Mouse (Mus musculus) naive thymus-derived CD4-positive, alpha-beta T cell, adult 2 months (primary cell): ENCODE results near the gene Zc3h7a.
"Not testable (repeated sequence)": the region's sequence is repeated elsewhere in the genome, so short reads cannot be mapped to it uniquely, and the experiment has no call there.

Experiments used
- DNase-seq: peaks from one replicate; pipeline ENCODE4 v3.0.0-alpha.2; 2011; ENCODE audit warnings: low read depth

Gene Zc3h7a

GRCm38 (mm10) chr16:11143706-11144483, 32.3 kb downstream of the Zc3h7a start:
- not testable (repeated sequence) for DNase-seq

DNA sequence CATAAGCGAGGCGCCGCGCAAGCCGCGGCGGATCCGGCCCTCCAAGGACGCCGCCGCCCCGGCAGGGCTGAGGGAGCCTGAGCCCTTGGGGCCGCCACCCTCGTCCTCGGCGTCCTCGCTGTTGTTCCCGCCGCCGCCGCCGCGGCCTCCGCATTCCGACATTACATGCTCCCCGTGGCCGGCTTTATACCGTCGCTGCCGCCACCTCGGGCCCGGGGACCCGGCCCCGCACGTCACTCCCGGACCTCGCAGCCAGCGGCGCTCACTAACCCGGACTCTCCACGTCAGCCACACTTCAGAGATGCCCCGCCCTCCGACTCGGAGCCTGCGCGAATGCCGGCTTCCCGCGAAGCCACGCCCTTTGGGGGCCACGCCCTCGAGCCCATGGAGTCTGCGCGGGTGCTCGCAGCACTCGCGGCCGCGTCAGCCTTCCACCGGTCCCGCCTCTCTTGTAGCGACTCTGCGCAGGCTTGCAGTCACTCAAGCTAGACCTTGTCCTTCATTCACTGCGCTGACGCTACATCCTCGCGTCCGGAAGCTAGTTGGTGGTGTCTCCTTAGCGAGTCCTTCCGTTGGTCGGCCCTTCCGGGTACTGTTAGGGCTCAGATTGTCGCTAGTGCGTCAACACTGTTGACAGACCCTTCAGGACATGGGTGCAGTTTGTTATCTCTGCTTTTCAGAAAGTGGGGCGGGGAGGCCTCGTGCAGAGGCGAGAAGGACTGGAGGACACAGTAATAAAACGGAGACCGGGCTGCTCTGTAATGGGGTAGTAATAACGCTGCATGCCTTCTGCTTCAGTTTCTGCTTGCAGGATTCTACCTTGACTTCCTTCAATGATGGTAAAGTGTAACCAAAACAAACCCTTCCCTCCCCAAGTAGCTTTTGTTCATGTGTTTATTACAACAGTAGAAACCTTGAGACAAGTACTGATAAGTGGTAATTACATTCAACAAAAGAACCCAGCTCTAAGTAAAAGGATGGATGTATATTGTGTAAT, 41.5 kb downstream of the Zc3h7a start, which contains the start of gene Txndc11:
TSS of gene Txndc11 (minus strand) at position 303 of the 997 bp plus-strand sequence.
- peak; percentile 100 for DNase-seq

DNA sequence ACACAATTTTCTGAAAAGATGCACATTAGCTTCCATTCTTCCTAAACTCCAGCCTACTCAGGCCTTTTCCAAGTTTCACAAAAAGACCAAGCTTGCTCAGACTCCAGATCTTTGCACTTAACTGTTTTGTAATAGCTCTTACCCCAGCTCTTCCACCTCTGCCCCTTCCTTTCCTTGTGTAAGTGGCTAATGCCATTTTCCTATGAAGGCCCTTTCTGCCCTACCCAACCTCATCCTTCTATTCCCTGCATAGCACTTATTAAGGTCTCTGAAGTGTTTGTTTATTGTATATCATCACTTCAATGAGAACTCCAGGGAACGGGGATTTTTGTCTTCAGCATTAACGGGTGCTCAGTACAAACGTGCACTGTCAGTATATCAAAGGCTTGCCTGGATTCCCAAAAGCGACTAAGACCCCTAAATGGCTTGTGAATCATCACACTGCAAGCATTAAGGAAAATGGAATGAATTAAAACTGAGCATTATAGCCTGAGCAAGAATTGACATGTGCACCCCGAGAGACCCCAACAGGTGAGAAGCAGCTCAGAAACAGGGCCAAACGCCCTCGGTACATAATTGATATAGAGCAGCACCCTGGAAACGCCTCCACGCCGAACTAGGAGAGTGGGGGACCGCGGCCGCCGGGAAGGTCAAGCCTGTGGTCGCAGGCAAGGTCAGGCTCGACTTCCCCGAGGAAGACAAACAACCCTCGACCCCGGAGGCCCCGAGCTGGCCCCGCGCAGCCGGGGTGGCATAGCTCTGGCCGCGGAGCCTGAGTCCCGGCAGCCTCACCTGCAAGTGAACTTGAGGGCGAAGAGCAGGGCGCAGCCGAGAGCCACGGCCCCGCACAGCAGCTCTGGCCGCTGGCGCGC, 42.5 kb downstream of the Zc3h7a start:
- DNase-seq, result peak; percentile 48

DNA sequence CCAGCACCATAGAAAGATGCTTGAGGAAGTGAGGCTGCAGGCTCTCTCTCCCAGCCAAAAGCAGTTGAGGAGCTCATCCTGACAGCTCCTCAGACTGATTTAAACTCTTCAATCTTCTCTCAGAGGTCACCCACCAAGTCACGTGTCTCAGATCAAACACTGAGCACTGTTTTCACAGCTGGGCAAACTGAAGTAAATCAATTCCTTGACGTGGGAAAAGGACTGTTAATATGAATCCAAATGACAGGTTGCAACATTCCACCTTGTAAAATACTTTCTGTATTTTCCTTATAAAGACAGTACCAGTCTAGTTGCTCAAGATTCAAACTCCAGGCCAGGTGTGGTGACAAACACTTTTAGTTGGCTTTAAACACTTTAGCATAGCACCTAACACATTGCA, 43.4 kb downstream of the Zc3h7a start:
- DNase-seq, result no peak

DNA sequence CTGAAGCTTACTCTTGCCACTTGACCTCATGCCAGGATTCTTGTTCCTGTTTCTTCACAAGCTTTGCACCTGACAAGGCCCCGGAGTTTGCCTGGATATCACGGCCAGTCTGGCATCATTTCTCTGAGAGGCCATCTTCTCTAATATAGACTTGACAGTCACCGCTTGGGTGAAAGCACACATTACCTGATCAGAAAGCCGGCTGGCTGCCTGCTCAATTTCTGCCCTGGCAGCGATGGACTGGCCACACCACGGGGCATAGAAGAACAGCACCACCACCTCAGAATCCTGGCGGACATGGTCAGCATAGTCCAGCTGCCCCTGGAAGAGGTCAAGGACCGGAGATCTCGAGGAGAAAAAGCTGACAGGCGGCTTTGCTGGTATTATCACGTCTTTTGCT, 47.9 kb downstream of the Zc3h7a start:
- DNase-seq, result no peak

DNA sequence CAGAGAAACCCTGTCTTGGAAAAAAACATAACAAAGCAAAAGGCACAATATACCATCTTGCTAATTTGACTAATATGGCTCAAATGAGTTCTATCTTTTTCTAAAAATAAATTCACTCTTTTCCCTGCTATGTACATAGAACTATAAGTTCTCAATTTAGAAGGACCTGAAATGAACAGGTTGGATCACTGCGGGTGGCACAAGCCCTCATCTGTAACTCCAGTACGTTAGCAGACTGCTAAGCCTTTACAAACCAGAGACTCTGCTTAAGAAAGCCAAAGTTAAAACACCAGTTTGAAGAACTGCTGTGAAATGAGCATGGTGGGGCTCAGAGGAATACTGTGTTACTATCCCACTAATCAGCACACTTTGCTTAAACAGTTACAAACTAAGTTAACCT, 50.8 kb downstream of the Zc3h7a start:
- DNase-seq, result no peak

GRCm38 (mm10) chr16:11124110-11124509, 52.1 kb downstream of the Zc3h7a start:
- DNase-seq, result no peak

GRCm38 (mm10) chr16:11122625-11123024, 53.6 kb downstream of the Zc3h7a start:
- no peak for DNase-seq

DNA sequence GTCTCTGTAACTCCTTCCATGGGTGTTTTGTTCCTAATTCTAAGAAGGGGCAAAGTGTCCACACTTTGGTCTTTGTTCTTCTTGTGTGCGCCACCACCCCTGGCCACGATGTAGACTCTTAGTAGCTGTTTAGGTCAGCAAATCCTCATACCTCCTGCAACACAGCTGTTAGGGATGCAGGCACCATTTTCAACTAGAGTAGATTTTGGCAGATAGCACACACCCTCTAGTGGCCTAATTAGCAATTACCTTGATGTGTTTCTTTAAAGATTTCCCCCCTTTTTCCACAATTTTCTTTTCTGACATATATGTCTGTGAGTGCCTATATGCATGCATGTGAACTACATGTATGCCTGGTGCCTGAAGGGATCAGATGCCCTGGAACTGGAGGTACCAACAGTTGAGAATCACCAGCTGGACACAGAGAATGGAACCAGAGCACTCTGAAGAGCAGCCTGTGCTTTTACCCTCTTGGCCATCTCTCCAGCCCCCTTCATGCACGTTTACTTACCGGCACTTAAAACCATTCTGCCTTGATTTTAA, 66.9 kb downstream of the Zc3h7a start:
- peak; percentile 65 for DNase-seq

DNA sequence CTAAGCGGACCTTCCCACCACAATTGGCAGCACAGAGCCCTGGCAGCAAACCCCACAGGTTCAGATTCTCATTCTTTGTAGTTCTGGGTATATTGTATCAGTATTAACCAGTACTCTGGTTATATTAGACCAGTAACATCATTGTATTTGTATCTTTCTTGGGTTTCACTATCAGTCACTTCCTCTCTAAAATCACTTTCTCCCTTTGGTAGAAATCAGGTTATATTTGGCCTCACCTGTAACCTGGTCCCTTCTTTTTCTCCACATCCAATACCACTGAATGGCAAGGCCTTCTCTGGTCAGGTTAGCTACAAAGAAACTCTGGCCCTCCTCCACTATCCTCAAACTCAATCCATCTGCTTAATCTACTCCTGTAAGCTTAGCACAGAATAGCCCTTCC, 71.3 kb downstream of the Zc3h7a start:
- DNase-seq, result no peak

DNA sequence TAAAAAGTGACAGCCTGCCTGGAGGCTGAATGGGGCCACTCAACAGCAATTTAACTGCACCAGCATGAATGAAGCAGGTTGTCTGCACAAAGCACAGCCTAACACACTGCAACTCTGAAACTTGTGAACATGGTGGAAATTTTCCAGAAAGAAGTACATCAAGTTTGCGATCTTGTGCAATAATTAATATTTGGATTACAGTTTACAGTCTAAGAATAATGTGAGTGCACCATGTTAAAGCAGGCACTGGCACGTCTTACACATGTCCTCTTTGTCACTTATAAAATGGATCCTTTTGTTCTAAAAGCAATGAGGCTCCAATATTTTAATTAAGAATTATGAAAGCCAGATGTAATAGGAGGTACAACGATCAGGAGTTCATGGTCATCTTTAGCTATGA, 78.9 kb downstream of the Zc3h7a start:
- DNase-seq, result no peak

- DNase-seq, result no peak
Measured at GRCm38 (mm10) chr16:11093717-11094386, 82.3 kb downstream of the Zc3h7a start.

GRCm38 (mm10) chr16:11092523-11092922, 83.7 kb downstream of the Zc3h7a start:
- DNase-seq, result no peak

DNA sequence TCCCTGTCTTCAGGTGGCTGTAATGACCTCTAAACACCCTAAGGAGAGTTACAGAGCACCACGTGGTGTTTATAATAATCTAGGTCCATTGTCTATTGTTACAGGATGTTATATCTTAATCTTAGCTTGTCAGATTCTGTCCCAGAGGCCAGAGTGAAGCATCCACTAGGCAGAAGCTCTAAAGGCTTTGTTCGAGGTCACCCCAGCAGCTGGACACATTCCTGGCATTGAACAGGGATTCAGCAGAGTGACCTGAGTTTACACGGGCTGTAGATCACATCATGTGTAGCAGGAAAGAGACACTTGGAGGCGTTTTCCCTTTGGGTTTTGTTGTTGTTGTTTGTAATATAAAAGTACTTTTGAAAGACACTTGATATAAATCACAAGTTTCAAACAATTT, 84.1 kb downstream of the Zc3h7a start:
- DNase-seq, result no peak

GRCm38 (mm10) chr16:11090836-11091570, 85.2 kb downstream of the Zc3h7a start:
- DNase-seq, result no peak

DNA sequence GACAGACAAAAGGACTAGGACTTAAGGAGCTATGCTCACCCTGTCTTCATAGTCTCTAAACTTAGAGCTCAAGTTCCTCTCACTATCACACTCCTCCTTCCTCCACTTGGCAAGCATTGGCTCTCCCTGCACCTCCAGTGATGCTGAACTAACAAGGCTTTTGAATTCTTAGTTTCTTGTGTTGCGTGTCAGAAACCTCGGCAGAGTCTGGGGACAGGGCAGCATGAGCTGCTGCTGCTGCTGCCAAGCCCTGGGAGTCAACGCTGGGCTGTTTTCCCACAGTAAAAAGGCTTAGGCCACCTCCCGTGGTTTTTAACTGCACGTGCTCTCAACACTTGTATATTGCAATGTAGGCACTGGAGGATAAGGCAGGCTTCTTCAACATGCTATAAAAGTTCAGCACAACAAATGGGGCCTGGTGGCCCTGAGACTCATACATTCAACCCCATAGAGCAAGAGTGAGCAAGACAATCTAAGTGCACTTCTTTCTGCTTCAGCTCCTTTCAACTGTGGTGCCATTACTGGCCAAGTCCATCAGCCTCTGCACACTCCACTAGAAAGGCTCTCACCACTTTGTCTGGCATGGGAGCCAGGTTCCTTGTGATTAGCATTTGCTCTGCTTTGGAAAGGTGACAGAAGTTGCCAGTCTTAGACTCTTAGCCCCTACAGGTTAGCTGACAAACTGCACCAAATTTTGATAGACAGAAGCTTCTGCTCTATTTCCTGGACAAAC, 89.2 kb downstream of the Zc3h7a start:
- DNase-seq, result no peak
